Mouse (Mus musculus): ENCODE measurements around the gene Tox4. TPM values are rescaled to one million over a fixed set of nuclear protein-coding genes. Genes with fewer than 3 reads are reported as not detected.

The Tox4 gene
- 47.7 and 51.5 TPM in 2 replicates for polyA plus RNA-seq (2014; fragmentation: Nextera tagmentation; extraction: Ambion mirVana)

GRCm38 (mm10) chr14:52278932-52279746 lies at the start of gene Tox4, which contains the start of gene Rab2b:
TSS of gene Tox4 (plus strand) at chr14:52279146.
TSS of gene Rab2b (minus strand) at chr14:52279545.
- no peaks in the 10 kb centered on the region for H3K4me1 ChIP-seq (ENCODE audit: control insufficient read depth, insufficient read depth, low read length)
- ATAC-seq (replicated peaks; ENCODE audit: insufficient number of reproducible peaks, low FRiP score, low TSS enrichment, low read depth) (peak; percentile 99), DNase-seq (ENCODE audit: low spot score) (peak; percentile 99)
- no peak within 1 kb of the TSS; the same call in 1 of the 2 replicates for H3K27ac ChIP-seq (replicated peaks; ENCODE audit: low read depth, low read length)
- peak within 1 kb of the TSS; percentile 88 for H3K4me3 ChIP-seq (ENCODE audit: low read depth, low read length)
- no peaks in the 10 kb centered on the region for H3K36me3 ChIP-seq (replicated peaks; ENCODE audit: control insufficient read depth, insufficient read depth, low read depth, low read length)
- H3K4me2 ChIP-seq (ENCODE audit: low read depth, low read length): peak within 1 kb of the TSS; percentile 57
- WGBS: 0% methylated on average over 66 of the region's 66 CpGs
- no peaks in the 10 kb centered on the region for H3K27me3 ChIP-seq (ENCODE audit: control insufficient read depth, insufficient read depth, low read length)
- H3K9ac ChIP-seq (replicated peaks; ENCODE audit: low read length): peak within 1 kb of the TSS; percentile 78
- H3K9me3 ChIP-seq (replicated peaks; ENCODE audit: control insufficient read depth, low read length): no peaks in the 10 kb centered on the region

- no peak; the same call in 1 of the 2 replicates for ATAC-seq (replicated peaks; ENCODE audit: insufficient number of reproducible peaks, low FRiP score, low TSS enrichment, low read depth)
- WGBS: 83% methylated on average over 6 of the region's 6 CpGs
- Histone ChIP-seq H3K4me1 (ENCODE audit: control insufficient read depth, insufficient read depth, low read length) (no peaks in the 10 kb centered on the region), H3K4me3 (ENCODE audit: low read depth, low read length) (no peak overlapping the region), H3K9me3 (replicated peaks; ENCODE audit: control insufficient read depth, low read length) (no peaks in the 10 kb centered on the region), H3K4me2 (ENCODE audit: low read depth, low read length) (no peak overlapping the region), H3K36me3 (replicated peaks; ENCODE audit: control insufficient read depth, insufficient read depth, low read depth, low read length) (peaks cover 14% of the 10 kb centered on the region), H3K27me3 (ENCODE audit: control insufficient read depth, insufficient read depth, low read length) (no peaks in the 10 kb centered on the region), H3K9ac (replicated peaks; ENCODE audit: low read length) (no peak overlapping the region), H3K27ac (replicated peaks; ENCODE audit: low read depth, low read length) (no peak overlapping the region)
- no peak for DNase-seq (ENCODE audit: low spot score)
Measured at GRCm38 (mm10) chr14:52232249-52232648, 46.7 kb upstream of the Tox4 start.

GRCm38 (mm10) chr14:52235165-52235564 lies 43.8 kb upstream of the Tox4 start:
- Histone ChIP-seq H3K9ac (replicated peaks; ENCODE audit: low read length) (no peak overlapping the region), H3K4me1 (ENCODE audit: control insufficient read depth, insufficient read depth, low read length) (no peaks in the 10 kb centered on the region), H3K27me3 (ENCODE audit: control insufficient read depth, insufficient read depth, low read length) (no peaks in the 10 kb centered on the region), H3K4me2 (ENCODE audit: low read depth, low read length) (no peak overlapping the region), H3K9me3 (replicated peaks; ENCODE audit: control insufficient read depth, low read length) (no peaks in the 10 kb centered on the region), H3K36me3 (replicated peaks; ENCODE audit: control insufficient read depth, insufficient read depth, low read depth, low read length) (peaks cover 14% of the 10 kb centered on the region), H3K27ac (replicated peaks; ENCODE audit: low read depth, low read length) (no peak overlapping the region), H3K4me3 (ENCODE audit: low read depth, low read length) (no peak overlapping the region)
- DNase-seq (ENCODE audit: low spot score): no peak
- 96% methylated on average over 7 of the region's 7 CpGs for WGBS
- ATAC-seq (replicated peaks; ENCODE audit: insufficient number of reproducible peaks, low FRiP score, low TSS enrichment, low read depth): no peak

- DNase-seq (ENCODE audit: low spot score): no peak
- Histone ChIP-seq H3K4me1 (ENCODE audit: control insufficient read depth, insufficient read depth, low read length) (no peaks in the 10 kb centered on the region), H3K36me3 (replicated peaks; ENCODE audit: control insufficient read depth, insufficient read depth, low read depth, low read length) (peaks cover 9% of the 10 kb centered on the region), H3K4me2 (ENCODE audit: low read depth, low read length) (no peak overlapping the region), H3K27ac (replicated peaks; ENCODE audit: low read depth, low read length) (no peak overlapping the region), H3K4me3 (ENCODE audit: low read depth, low read length) (no peak overlapping the region), H3K9ac (replicated peaks; ENCODE audit: low read length) (no peak overlapping the region), H3K27me3 (ENCODE audit: control insufficient read depth, insufficient read depth, low read length) (no peaks in the 10 kb centered on the region), H3K9me3 (replicated peaks; ENCODE audit: control insufficient read depth, low read length) (no peaks in the 10 kb centered on the region)
- ATAC-seq (replicated peaks; ENCODE audit: insufficient number of reproducible peaks, low FRiP score, low TSS enrichment, low read depth): no peak
- 100% methylated on average over 1 of the region's 1 CpGs for WGBS
Measured at GRCm38 (mm10) chr14:52236216-52236615, 42.7 kb upstream of the Tox4 start.

GRCm38 (mm10) chr14:52244041-52244689 lies 34.8 kb upstream of the Tox4 start:
- ATAC-seq (replicated peaks; ENCODE audit: insufficient number of reproducible peaks, low FRiP score, low TSS enrichment, low read depth) (peak; percentile 98), DNase-seq (ENCODE audit: low spot score) (peak; percentile 99)
- H3K4me2 ChIP-seq (ENCODE audit: low read depth, low read length): peak overlapping the region; percentile 69
- peak overlapping the region; percentile 72 for H3K9ac ChIP-seq (replicated peaks; ENCODE audit: low read length)
- H3K36me3 ChIP-seq (replicated peaks; ENCODE audit: control insufficient read depth, insufficient read depth, low read depth, low read length): no peaks in the 10 kb centered on the region
- H3K4me3 ChIP-seq (ENCODE audit: low read depth, low read length): peak overlapping the region; percentile 67
- no peaks in the 10 kb centered on the region for H3K9me3 ChIP-seq (replicated peaks; ENCODE audit: control insufficient read depth, low read length)
- WGBS: under 1% methylated on average over 32 of the region's 32 CpGs
- 0 out of 2 replicates have a peak overlapping the region, but pooled peaks have one; percentile 3 for H3K27ac ChIP-seq (replicated peaks; ENCODE audit: low read depth, low read length)
- no peaks in the 10 kb centered on the region for H3K27me3 ChIP-seq (ENCODE audit: control insufficient read depth, insufficient read depth, low read length)
- no peaks in the 10 kb centered on the region for H3K4me1 ChIP-seq (ENCODE audit: control insufficient read depth, insufficient read depth, low read length)

GRCm38 (mm10) chr14:52244690-52245042 lies 34.3 kb upstream of the Tox4 start:
- Histone ChIP-seq H3K4me1 (ENCODE audit: control insufficient read depth, insufficient read depth, low read length) (no peaks in the 10 kb centered on the region), H3K9me3 (replicated peaks; ENCODE audit: control insufficient read depth, low read length) (no peaks in the 10 kb centered on the region), H3K4me3 (ENCODE audit: low read depth, low read length) (peak overlapping the region; percentile 67), H3K36me3 (replicated peaks; ENCODE audit: control insufficient read depth, insufficient read depth, low read depth, low read length) (no peaks in the 10 kb centered on the region), H3K27me3 (ENCODE audit: control insufficient read depth, insufficient read depth, low read length) (no peaks in the 10 kb centered on the region), H3K27ac (replicated peaks; ENCODE audit: low read depth, low read length) (no peak overlapping the region), H3K9ac (replicated peaks; ENCODE audit: low read length) (peak overlapping the region; percentile 66), H3K4me2 (ENCODE audit: low read depth, low read length) (peak overlapping the region; percentile 69)
- peak; percentile 77; the same call in 1 of the 2 replicates for ATAC-seq (replicated peaks; ENCODE audit: insufficient number of reproducible peaks, low FRiP score, low TSS enrichment, low read depth)
- DNase-seq (ENCODE audit: low spot score): no peak
- WGBS: 10% methylated on average over 7 of the region's 7 CpGs

GRCm38 (mm10) chr14:52246129-52246528 lies 32.8 kb upstream of the Tox4 start:
- ATAC-seq (replicated peaks; ENCODE audit: insufficient number of reproducible peaks, low FRiP score, low TSS enrichment, low read depth) (no peak), DNase-seq (ENCODE audit: low spot score) (no peak)
- no peak overlapping the region for H3K4me3 ChIP-seq (ENCODE audit: low read depth, low read length)
- H3K9me3 ChIP-seq (replicated peaks; ENCODE audit: control insufficient read depth, low read length): no peaks in the 10 kb centered on the region
- no peaks in the 10 kb centered on the region for H3K4me1 ChIP-seq (ENCODE audit: control insufficient read depth, insufficient read depth, low read length)
- H3K9ac ChIP-seq (replicated peaks; ENCODE audit: low read length): no peak overlapping the region
- H3K27ac ChIP-seq (replicated peaks; ENCODE audit: low read depth, low read length): no peak overlapping the region
- no peaks in the 10 kb centered on the region for H3K27me3 ChIP-seq (ENCODE audit: control insufficient read depth, insufficient read depth, low read length)
- no peaks in the 10 kb centered on the region for H3K36me3 ChIP-seq (replicated peaks; ENCODE audit: control insufficient read depth, insufficient read depth, low read depth, low read length)
- H3K4me2 ChIP-seq (ENCODE audit: low read depth, low read length): no peak overlapping the region
- 83% methylated on average over 4 of the region's 4 CpGs for WGBS

Measured in embryonic facial prominence, embryonic 11.5 days (tissue).